Mouse (Mus musculus) brain, embryonic 14.5 days (tissue): ENCODE measurements around the gene Prdm5.

Source experiments
- CTCF ChIP-seq: fragments of 200-500 bp; IDR thresholded peaks from 2 replicates; pipeline ENCODE4 v1.5.1; 2012; ENCODE audit warnings: inconsistent platforms, mild to moderate bottlenecking, moderate library complexity, borderline replicate concordance; ENCODE audit not compliant: insufficient read depth, insufficient read length; ENCODE audit errors: extremely low read depth
- POLR2A ChIP-seq: fragments of 200-500 bp; IDR thresholded peaks from 2 replicates; pipeline ENCODE4 v1.6.1; 2012; ENCODE audit warnings: mild to moderate bottlenecking, inconsistent platforms, borderline replicate concordance; ENCODE audit not compliant: poor library complexity, insufficient read depth, insufficient read length, severe bottlenecking; ENCODE audit errors: extremely low read depth

DNA sequence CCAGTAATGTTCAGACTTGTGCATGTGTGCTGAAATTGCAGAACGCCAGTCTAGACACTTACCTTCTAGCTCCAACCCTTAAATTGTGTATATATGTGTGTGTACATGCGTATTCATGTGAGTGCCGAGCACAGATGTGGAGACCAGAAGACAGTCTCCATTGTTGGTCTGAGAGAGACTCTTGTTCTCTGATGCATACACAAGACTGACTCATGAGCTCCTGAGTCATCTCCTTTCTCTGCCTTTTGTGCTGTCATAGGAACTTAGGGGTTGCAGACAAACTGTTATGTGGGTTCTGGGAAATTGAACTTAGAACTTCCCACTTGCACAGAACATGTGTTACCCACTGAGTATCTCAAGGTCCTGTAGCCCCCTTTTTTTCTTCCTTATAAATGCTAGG, 85.4 kb downstream of the Prdm5 start:
- no peak for TF ChIP-seq CTCF
- no peak for TF ChIP-seq POLR2A
